Mouse (Mus musculus): ENCODE data around the gene Cenpv.

- TF ChIP-seq EP300 (IDR thresholded peaks at IDR 0.05) (no peak), CTCF (IDR thresholded peaks at IDR 0.05) (no peak)
Observed at GRCm38 (mm10) chr11:62553633-62554032, 14.6 kb upstream of the Cenpv start.

Measured in lung, postnatal 0 days (tissue).